Mouse (Mus musculus) cerebellum, adult 2 months (tissue): ENCODE results near the gene Miga1. TPM values are rescaled to one million over a fixed set of nuclear protein-coding genes. Genes with fewer than 3 reads are reported as not detected.

Source experiments
- DNase-seq, 2 experiments: peaks; one replicate each; pipeline ENCODE4 v3.0.0; 2021
- H3K27ac ChIP-seq: fragments of 200-500 bp; 2 replicates; pipeline ENCODE4 v1.5.1; 2012; ENCODE audit warnings: low read length, control low read depth, inconsistent platforms; ENCODE audit not compliant: insufficient read depth
- H3K27me3 ChIP-seq: fragments of 200-500 bp; 2 replicates; pipeline ENCODE4 v1.6.1; 2012; ENCODE audit warnings: inconsistent platforms, mild to moderate bottlenecking, low read length, moderate library complexity; ENCODE audit not compliant: control insufficient read depth, insufficient read depth
- H3K4me1 ChIP-seq: fragments of 200-500 bp; 2 replicates; pipeline ENCODE4 v1.6.1; 2011; ENCODE audit warnings: low read length; ENCODE audit not compliant: control insufficient read depth, insufficient read depth
- H3K4me3 ChIP-seq: fragments of 200-500 bp; replicated peaks from 2 replicates; pipeline ENCODE3; 2011; ENCODE audit warnings: mild to moderate bottlenecking, low read depth, low read length, control low read depth; ENCODE audit not compliant: insufficient read depth
- CTCF ChIP-seq: fragments of 200-500 bp; IDR thresholded peaks from 2 replicates; pipeline ENCODE4 v1.5.1; 2011; ENCODE audit warnings: low read depth, mild to moderate bottlenecking, control low read depth, low read length, moderate library complexity, borderline replicate concordance; ENCODE audit not compliant: insufficient read depth
- POLR2A ChIP-seq: fragments of 200-500 bp; IDR thresholded peaks from 2 replicates; pipeline ENCODE4 v1.6.1; 2011; ENCODE audit warnings: low read length, control low read depth, borderline replicate concordance; ENCODE audit not compliant: insufficient read depth
- WGBS: fragments of 180-500 bp; shearing (Covaris S2); methylation state at CpG from one replicate; pipeline ENCODE4 v1.1.7; 2018; 5-methylcytosine and 5-hydroxymethylcytosine counted together
- polyA plus RNA-seq: library from polyadenylated mRNA; depleted of rRNA; stranded (reverse); fragments of >200 nt; gene quantifications from 2 replicates; pipeline ENCODE4 v1.2.3, GENCODE M21; 2012

The Miga1 gene
- polyA plus RNA-seq, 1 experiment, result 56.3 TPM

DNA sequence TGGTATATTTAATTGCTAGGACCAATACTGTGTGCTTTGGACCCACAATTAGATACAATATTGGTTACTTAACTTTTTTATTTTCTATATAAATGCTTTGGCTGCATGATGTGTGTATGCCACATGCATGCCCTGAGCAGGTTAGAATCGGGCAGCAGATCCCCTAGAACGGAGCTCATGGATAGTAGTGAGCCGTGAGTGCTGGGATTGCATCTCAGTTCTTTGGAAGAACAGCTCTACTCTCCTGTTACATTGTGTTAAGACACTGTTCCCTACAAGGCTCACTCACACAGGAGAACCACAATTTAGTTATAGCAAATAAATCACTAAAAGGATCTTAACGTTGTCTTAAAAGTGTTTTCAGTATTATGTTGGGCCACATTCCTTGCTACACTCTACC, 96.9 kb downstream of the Miga1 start:
- no peak for DNase-seq
- Histone ChIP-seq H3K4me1 (no peaks in the 10 kb centered on the region), H3K27me3 (no peaks in the 10 kb centered on the region), H3K4me3 (no peak overlapping the region), H3K27ac (no peak overlapping the region)
- TF ChIP-seq POLR2A (no peak), CTCF (no peak)
- 76% methylated on average over 4 of the region's 4 CpGs for WGBS

DNA sequence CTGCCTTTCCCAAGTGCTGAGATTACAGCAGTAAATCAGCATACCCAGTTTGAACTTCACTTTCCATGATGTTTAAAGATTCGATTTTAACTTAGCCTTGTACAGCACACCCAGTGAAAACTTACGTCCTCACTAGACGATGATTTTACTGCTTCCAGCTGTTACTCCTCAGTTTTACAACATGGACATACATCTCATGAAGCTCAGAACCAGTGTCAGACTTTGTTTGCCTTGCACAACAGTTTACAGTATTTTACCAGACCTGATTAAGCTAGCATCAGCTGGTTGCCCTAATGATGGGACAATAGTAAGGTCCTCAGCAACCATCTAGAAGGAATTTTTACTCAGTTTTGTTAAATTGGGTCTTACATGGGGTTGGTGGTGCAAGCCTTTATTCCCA, 99.1 kb downstream of the Miga1 start:
- Histone ChIP-seq H3K27me3 (no peaks in the 10 kb centered on the region), H3K4me3 (no peak overlapping the region), H3K4me1 (no peaks in the 10 kb centered on the region), H3K27ac (no peak overlapping the region)
- TF ChIP-seq POLR2A (no peak), CTCF (no peak)
- 87% methylated on average over 3 of the region's 3 CpGs for WGBS
- no peak for DNase-seq

DNA sequence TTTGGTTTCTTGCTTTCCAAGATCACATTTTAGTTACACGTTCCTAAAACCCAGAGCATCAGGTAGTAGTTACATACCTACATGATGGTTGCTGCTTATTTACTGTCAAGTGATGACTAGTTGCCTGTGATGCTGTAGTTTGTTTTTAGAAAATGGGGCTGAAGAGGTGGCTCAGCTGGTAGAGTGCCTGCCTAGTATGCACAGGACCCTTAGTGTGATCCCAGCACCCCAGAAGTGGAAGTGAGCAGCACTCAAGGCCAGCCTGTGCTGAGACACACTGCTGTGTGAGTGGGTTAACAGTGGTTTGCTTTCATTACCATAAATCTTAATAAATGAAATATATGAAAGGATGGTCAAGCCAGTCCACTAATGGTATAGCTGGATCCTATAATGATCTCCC, 100.6 kb downstream of the Miga1 start:
- TF ChIP-seq CTCF, result no peak
- Histone ChIP-seq H3K27ac (no peak overlapping the region), H3K4me3 (no peak overlapping the region), H3K27me3 (no peaks in the 10 kb centered on the region), H3K4me1 (no peaks in the 10 kb centered on the region)
- DNase-seq, result no peak
- 95% methylated on average over 1 of the region's 1 CpGs for WGBS

DNA sequence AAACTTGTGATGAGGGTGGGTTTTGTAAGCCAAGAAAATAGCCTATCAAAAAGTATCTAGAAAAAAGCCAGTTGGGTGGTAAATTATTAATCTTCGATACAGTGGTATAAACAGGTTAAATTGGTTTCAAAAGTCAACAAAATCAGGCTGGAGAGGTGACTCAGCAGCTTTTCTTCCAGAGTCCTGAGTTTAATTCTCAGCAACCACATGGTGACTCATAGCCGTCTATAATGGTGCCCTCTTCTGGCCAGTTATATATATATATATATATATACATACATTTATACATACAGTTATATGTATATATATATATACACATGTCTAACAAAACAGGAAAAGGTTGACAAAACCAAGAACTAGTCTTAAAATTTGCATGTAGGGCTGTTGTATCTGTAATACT, 101.4 kb downstream of the Miga1 start:
- TF ChIP-seq CTCF (no peak), POLR2A (no peak)
- H3K4me3 ChIP-seq, result no peak overlapping the region
- no peaks in the 10 kb centered on the region for H3K4me1 ChIP-seq
- no peak overlapping the region for H3K27ac ChIP-seq
- WGBS, result 55% methylated on average over 2 of the region's 2 CpGs
- DNase-seq, result no peak
- no peaks in the 10 kb centered on the region for H3K27me3 ChIP-seq

DNA sequence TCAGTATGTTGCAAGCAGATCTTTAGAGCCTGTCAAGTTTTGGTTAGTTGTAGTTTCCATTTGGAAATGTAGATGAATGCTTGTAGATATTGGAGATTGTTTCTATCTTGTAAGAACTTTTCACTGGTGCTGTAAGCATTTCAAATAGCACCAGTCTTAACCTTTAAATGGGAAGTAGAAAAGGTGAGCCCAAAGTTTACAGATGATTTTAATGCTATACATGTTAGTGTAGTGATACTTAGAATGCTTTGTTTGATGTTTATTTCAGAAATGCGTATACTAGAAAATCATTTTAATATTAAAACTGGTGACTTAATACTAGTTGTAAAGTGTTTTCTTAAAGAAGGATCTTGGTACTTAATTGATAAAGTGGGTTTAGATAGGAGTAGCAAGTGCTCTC, 104.4 kb downstream of the Miga1 start:
- TF ChIP-seq CTCF (no peak), POLR2A (no peak)
- Histone ChIP-seq H3K27ac (no peak overlapping the region), H3K4me3 (no peak overlapping the region), H3K27me3 (no peaks in the 10 kb centered on the region), H3K4me1 (no peaks in the 10 kb centered on the region; the same call in 1 of the 2 replicates)
- no peak for DNase-seq
- 100% methylated on average over 1 of the region's 1 CpGs for WGBS

DNA sequence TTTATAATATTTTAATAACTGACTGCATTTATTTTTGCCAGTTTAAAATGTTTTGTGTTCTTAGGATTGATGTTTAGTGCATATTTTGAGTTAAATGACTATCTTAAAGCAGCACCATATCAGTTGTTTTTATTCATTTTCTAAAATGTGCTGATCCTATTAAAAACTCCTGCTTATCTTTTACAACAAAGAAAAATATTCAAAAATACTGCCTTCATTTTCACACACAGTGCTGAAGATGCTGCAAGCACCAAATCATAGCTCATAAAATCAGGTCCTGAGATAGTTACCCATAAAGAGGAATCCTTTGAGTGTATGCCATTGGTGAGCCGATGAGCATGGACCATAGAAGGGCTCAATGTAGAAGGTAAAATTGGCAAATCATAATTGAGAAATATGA, 105.0 kb downstream of the Miga1 start:
- H3K27me3 ChIP-seq, result no peaks in the 10 kb centered on the region
- 90% methylated on average over 1 of the region's 1 CpGs for WGBS
- H3K4me3 ChIP-seq, result no peak overlapping the region
- no peaks in the 10 kb centered on the region; the same call in 1 of the 2 replicates for H3K4me1 ChIP-seq
- TF ChIP-seq POLR2A, result no peak
- TF ChIP-seq CTCF, result no peak
- no peak overlapping the region for H3K27ac ChIP-seq
- no peak for DNase-seq

DNA sequence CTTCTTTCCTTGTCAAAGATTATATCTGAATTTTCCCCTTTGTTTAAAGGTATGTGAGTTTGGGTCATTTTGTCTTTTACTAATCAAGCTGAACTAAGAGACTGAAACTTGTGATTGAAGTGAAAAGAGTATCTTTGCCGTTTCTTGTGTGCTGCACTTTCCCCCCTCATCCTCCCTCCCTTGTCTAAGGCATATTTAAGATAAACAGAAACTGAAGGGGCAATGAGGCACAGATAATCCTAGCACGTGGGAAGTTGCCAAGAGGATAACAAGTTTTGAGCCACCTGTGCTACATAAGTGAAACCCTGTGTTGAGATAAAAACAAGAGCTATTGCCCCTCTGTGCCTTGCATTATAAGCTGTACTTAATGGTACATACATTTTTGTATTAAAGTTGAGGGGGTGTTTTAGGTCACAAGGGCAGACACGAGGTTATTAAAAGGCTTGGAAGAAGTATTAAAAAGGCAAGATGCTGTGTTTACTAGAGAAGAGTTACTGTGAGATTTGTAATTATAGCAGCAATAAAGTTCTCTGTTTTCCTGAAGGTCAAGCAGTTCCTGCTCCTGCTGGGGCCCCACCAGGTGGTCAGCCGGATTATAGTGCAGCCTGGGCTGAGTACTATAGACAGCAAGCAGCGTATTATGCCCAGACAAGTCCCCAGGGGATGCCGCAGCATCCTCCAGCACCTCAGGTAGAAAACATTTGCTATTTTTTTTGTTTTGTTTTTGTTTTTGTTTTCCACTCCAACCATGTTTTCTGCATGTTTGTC, 108.7 kb downstream of the Miga1 start:
- H3K27me3 ChIP-seq, result no peaks in the 10 kb centered on the region
- no peak for TF ChIP-seq CTCF
- TF ChIP-seq POLR2A, result no peak
- H3K4me3 ChIP-seq, result no peak overlapping the region
- H3K4me1 ChIP-seq, result no peaks in the 10 kb centered on the region; the same call in 1 of the 2 replicates
- DNase-seq, result no peak
- no peak overlapping the region for H3K27ac ChIP-seq
- 26% methylated on average over 6 of the region's 6 CpGs for WGBS

DNA sequence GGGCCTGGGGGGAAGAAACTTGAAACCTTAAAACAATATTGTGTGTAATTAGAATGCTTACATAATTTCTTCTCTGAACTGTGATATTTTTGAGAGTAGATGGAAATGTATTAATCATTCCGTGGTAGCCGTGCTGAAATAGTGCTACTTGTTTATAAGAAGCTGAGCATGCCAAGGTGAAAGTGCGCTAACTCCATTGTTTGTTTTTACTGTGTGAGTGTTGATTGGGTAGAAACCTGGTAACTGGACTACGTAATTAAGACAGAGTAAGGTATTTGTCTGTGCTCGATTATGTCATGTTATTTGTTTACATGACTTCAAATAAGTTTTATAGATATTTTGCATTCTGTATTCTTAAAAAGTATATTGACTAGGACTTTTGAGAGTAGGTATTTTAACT, 110.9 kb downstream of the Miga1 start:
- Histone ChIP-seq H3K27ac (no peak overlapping the region), H3K4me3 (no peak overlapping the region), H3K4me1 (no peaks in the 10 kb centered on the region; the same call in 1 of the 2 replicates), H3K27me3 (no peaks in the 10 kb centered on the region)
- 90% methylated on average over 5 of the region's 5 CpGs for WGBS
- DNase-seq, result no peak
- TF ChIP-seq POLR2A (no peak), CTCF (no peak)
